Mouse (Mus musculus) cortical plate, adult 2 months (tissue): ENCODE measurements at regions not wholly inside any gene's neighbourhood (a gene's known extent, or its start where the extent isn't known, plus 50 kb on each side); places are given as distances from the start of the nearest gene placed in this dataset.

Source experiments
- CTCF ChIP-seq: fragments of 200-500 bp; IDR thresholded peaks from 2 replicates; pipeline ENCODE4 v1.5.1; 2011; ENCODE audit warnings: mild to moderate bottlenecking, control low read depth, low read length; ENCODE audit not compliant: insufficient read depth; ENCODE audit errors: extremely low read depth
- POLR2A ChIP-seq: fragments of 200-500 bp; IDR thresholded peaks from 2 replicates; pipeline ENCODE4 v1.6.1; 2011; ENCODE audit warnings: mild to moderate bottlenecking, low read length, control low read depth; ENCODE audit not compliant: insufficient read depth; ENCODE audit errors: extremely low read depth

DNA sequence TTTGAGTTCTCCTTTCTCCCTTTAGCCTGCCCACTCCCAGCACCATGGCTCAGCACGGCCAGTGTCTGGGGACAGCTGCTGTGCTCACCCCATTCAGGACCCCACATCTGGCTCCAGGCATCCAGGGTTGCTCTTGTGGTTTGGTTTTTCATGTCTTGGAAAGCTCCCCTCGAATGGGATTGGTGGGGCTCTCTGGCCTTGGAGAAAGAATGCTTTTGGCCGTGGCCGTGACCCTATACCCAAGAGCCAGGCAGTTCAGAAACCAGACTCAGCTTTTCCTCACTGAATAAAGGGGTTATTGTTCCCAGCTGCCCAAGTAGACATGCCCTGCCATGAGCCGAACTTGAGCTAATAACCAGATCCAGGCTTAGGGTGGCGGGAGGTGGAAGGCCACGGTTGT, 691.8 kb upstream of the 3110018I06Rik start:
- TF ChIP-seq POLR2A (no peak), CTCF (no peak)
